Mouse (Mus musculus): ENCODE measurements around the gene Ahcyl1. TPM values are rescaled to one million over a fixed set of nuclear protein-coding genes. Genes with fewer than 3 reads are reported as not detected.

The Ahcyl1 gene
- polyA plus RNA-seq, 1 experiment from 2014 or later: 103 TPM

DNA sequence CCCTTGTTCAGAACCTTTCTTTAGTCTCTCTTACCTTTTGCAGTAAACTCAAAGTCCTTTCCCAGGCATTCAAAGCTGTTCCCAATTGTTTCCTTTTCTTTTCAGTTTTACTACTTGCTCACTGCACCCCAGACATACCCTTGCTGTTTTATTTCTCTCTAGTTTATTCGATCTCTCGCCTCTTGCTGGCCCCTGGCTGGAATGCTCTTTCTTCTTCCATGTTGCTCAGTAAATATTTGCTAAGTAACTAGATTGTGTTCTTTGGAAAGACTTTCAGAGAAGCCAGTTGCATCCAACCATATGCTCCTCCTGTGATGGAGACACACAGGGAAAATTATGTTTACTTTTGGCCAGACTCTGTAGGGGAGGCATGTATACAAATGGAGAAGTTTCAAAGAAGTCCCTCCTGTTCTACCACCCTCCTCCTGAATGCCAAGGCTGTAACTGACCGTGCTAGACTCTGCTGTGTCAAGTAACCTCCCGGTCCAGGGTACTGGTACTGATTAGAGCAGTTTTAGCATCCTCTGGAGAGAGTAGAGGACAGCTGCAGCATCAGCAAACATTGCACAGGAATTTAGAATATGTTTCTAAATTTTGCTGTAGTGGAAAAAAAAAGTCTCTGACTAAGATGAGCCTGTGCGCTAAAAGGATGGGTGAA is 18.0 kb upstream of the Ahcyl1 start:
- ATAC-seq (ENCODE audit: insufficient number of reproducible peaks, insufficient read depth, low FRiP score, low read depth): no peak
- no peak overlapping the region for H3K4me2 ChIP-seq (replicated peaks; ENCODE audit: low read depth, low read length)
- peak overlapping the region; percentile 46; the same call in 1 of the 2 replicates for H3K27ac ChIP-seq (ENCODE audit: low read length)
- H3K9me3 ChIP-seq (ENCODE audit: control insufficient read depth, low read depth, low read length): no peaks in the 10 kb centered on the region
- H3K9ac ChIP-seq (replicated peaks; ENCODE audit: low read depth, low read length): no peak overlapping the region
- peaks cover 7% of the 10 kb centered on the region for H3K4me1 ChIP-seq (ENCODE audit: control insufficient read depth, insufficient read depth, low read length)
- no peaks in the 10 kb centered on the region for H3K27me3 ChIP-seq (ENCODE audit: control insufficient read depth, insufficient read depth, low read length)
- 26% methylated on average over 5 of the region's 5 CpGs for WGBS
- no peak overlapping the region for H3K4me3 ChIP-seq (ENCODE audit: low read depth, low read length)
- H3K36me3 ChIP-seq (ENCODE audit: control insufficient read depth, insufficient read depth, low read length): no peaks in the 10 kb centered on the region

GRCm38 (mm10) chr3:107712081-107712480 is 15.7 kb upstream of the Ahcyl1 start:
- Histone ChIP-seq H3K27ac (ENCODE audit: low read length) (no peak overlapping the region), H3K4me1 (ENCODE audit: control insufficient read depth, insufficient read depth, low read length) (peaks cover 7% of the 10 kb centered on the region), H3K36me3 (ENCODE audit: control insufficient read depth, insufficient read depth, low read length) (no peaks in the 10 kb centered on the region), H3K9me3 (ENCODE audit: control insufficient read depth, low read depth, low read length) (no peaks in the 10 kb centered on the region), H3K27me3 (ENCODE audit: control insufficient read depth, insufficient read depth, low read length) (no peaks in the 10 kb centered on the region), H3K4me3 (ENCODE audit: low read depth, low read length) (no peak overlapping the region), H3K9ac (replicated peaks; ENCODE audit: low read depth, low read length) (no peak overlapping the region), H3K4me2 (replicated peaks; ENCODE audit: low read depth, low read length) (no peak overlapping the region)
- 49% methylated on average over 3 of the region's 3 CpGs for WGBS
- no peak for ATAC-seq (ENCODE audit: insufficient number of reproducible peaks, insufficient read depth, low FRiP score, low read depth)

GRCm38 (mm10) chr3:107709156-107709555 is 12.8 kb upstream of the Ahcyl1 start:
- ATAC-seq (ENCODE audit: insufficient number of reproducible peaks, insufficient read depth, low FRiP score, low read depth): no peak
- 63% methylated on average over 3 of the region's 3 CpGs for WGBS
- no peaks in the 10 kb centered on the region for H3K36me3 ChIP-seq (ENCODE audit: control insufficient read depth, insufficient read depth, low read length)
- no peak overlapping the region for H3K4me3 ChIP-seq (ENCODE audit: low read depth, low read length)
- no peaks in the 10 kb centered on the region for H3K9me3 ChIP-seq (ENCODE audit: control insufficient read depth, low read depth, low read length)
- no peak overlapping the region for H3K4me2 ChIP-seq (replicated peaks; ENCODE audit: low read depth, low read length)
- H3K4me1 ChIP-seq (ENCODE audit: control insufficient read depth, insufficient read depth, low read length): peaks cover 1% of the 10 kb centered on the region; the same call in 1 of the 2 replicates
- no peak overlapping the region for H3K27ac ChIP-seq (ENCODE audit: low read length)
- no peak overlapping the region for H3K9ac ChIP-seq (replicated peaks; ENCODE audit: low read depth, low read length)
- H3K27me3 ChIP-seq (ENCODE audit: control insufficient read depth, insufficient read depth, low read length): no peaks in the 10 kb centered on the region

- no peak overlapping the region for H3K4me2 ChIP-seq (replicated peaks; ENCODE audit: low read depth, low read length)
- H3K4me3 ChIP-seq (ENCODE audit: low read depth, low read length): no peak overlapping the region
- H3K36me3 ChIP-seq (ENCODE audit: control insufficient read depth, insufficient read depth, low read length): no peaks in the 10 kb centered on the region
- H3K9me3 ChIP-seq (ENCODE audit: control insufficient read depth, low read depth, low read length): no peaks in the 10 kb centered on the region
- no peak for ATAC-seq (ENCODE audit: insufficient number of reproducible peaks, insufficient read depth, low FRiP score, low read depth)
- H3K27me3 ChIP-seq (ENCODE audit: control insufficient read depth, insufficient read depth, low read length): no peaks in the 10 kb centered on the region
- H3K9ac ChIP-seq (replicated peaks; ENCODE audit: low read depth, low read length): no peak overlapping the region
- 53% methylated on average over 4 of the region's 4 CpGs for WGBS
- no peaks in the 10 kb centered on the region for H3K4me1 ChIP-seq (ENCODE audit: control insufficient read depth, insufficient read depth, low read length)
- no peak overlapping the region for H3K27ac ChIP-seq (ENCODE audit: low read length)
These were observed 10.9 kb upstream of the Ahcyl1 start for GRCm38 (mm10) chr3:107707239-107707638.

DNA sequence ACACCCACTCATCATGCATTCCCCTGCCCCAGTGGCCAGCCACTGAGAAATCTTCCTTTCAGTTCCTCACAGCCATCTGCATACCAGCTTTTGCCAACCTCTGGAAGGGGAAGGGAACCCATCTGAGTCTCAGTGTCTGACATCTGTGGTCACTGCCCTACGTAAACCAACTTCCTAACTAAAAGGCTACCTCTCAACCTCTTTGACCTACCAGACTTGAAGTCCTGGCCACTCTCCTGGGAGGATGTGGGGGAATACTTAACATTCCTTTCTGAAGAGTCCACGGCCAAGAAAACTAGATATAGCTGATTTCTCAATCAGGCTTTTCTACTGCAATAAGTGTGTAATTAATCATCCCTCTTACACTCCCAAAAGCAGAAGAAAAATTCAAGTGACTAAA is 9.8 kb upstream of the Ahcyl1 start:
- no peak for ATAC-seq (ENCODE audit: insufficient number of reproducible peaks, insufficient read depth, low FRiP score, low read depth)
- 18% methylated on average over 2 of the region's 2 CpGs for WGBS
- no peaks in the 10 kb centered on the region for H3K4me1 ChIP-seq (ENCODE audit: control insufficient read depth, insufficient read depth, low read length)

DNA sequence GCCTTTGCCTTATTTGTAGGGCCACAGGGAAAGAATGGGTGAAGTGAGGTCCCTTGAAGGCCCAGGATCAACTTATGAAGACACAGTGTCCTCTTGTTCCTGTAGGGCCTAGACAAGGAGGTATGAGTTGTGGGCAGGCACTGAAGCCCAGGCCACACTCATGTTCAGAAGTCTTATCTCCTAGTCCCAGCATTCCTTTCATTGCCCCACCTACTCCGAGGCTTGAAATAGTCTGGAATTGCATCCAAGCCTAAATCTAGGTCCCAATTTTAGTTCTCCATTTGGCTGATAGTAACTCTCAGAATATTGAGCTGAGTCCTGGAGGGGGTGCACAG is 8.0 kb upstream of the Ahcyl1 start:
- H3K4me1 ChIP-seq (ENCODE audit: control insufficient read depth, insufficient read depth, low read length): no peaks in the 10 kb centered on the region
- WGBS: 80% methylated on average over 1 of the region's 1 CpGs
- no peak overlapping the region for H3K27ac ChIP-seq (ENCODE audit: low read length)
- H3K36me3 ChIP-seq (ENCODE audit: control insufficient read depth, insufficient read depth, low read length): no peaks in the 10 kb centered on the region
- no peak for ATAC-seq (ENCODE audit: insufficient number of reproducible peaks, insufficient read depth, low FRiP score, low read depth)
- H3K27me3 ChIP-seq (ENCODE audit: control insufficient read depth, insufficient read depth, low read length): no peaks in the 10 kb centered on the region
- H3K4me3 ChIP-seq (ENCODE audit: low read depth, low read length): no peak overlapping the region
- no peak overlapping the region for H3K4me2 ChIP-seq (replicated peaks; ENCODE audit: low read depth, low read length)
- H3K9ac ChIP-seq (replicated peaks; ENCODE audit: low read depth, low read length): no peak overlapping the region
- no peaks in the 10 kb centered on the region for H3K9me3 ChIP-seq (ENCODE audit: control insufficient read depth, low read depth, low read length)

More for the DNA sequence above, 9.8 kb upstream of the Ahcyl1 start:
- Histone ChIP-seq H3K9ac (replicated peaks; ENCODE audit: low read depth, low read length) (no peak overlapping the region), H3K9me3 (ENCODE audit: control insufficient read depth, low read depth, low read length) (no peaks in the 10 kb centered on the region), H3K27me3 (ENCODE audit: control insufficient read depth, insufficient read depth, low read length) (no peaks in the 10 kb centered on the region), H3K27ac (ENCODE audit: low read length) (no peak overlapping the region), H3K4me2 (replicated peaks; ENCODE audit: low read depth, low read length) (no peak overlapping the region), H3K36me3 (ENCODE audit: control insufficient read depth, insufficient read depth, low read length) (no peaks in the 10 kb centered on the region), H3K4me3 (ENCODE audit: low read depth, low read length) (no peak overlapping the region)

- Histone ChIP-seq H3K27ac (ENCODE audit: low read length) (no peak overlapping the region), H3K9ac (replicated peaks; ENCODE audit: low read depth, low read length) (no peak overlapping the region), H3K4me1 (ENCODE audit: control insufficient read depth, insufficient read depth, low read length) (no peaks in the 10 kb centered on the region), H3K27me3 (ENCODE audit: control insufficient read depth, insufficient read depth, low read length) (no peaks in the 10 kb centered on the region), H3K4me3 (ENCODE audit: low read depth, low read length) (no peak overlapping the region), H3K4me2 (replicated peaks; ENCODE audit: low read depth, low read length) (no peak overlapping the region), H3K36me3 (ENCODE audit: control insufficient read depth, insufficient read depth, low read length) (no peaks in the 10 kb centered on the region), H3K9me3 (ENCODE audit: control insufficient read depth, low read depth, low read length) (no peaks in the 10 kb centered on the region)
- no peak for ATAC-seq (ENCODE audit: insufficient number of reproducible peaks, insufficient read depth, low FRiP score, low read depth)
- 81% methylated on average over 7 of the region's 7 CpGs for WGBS
These were observed 7.5 kb upstream of the Ahcyl1 start for GRCm38 (mm10) chr3:107703675-107704370.

- no peak overlapping the region for H3K4me2 ChIP-seq (replicated peaks; ENCODE audit: low read depth, low read length)
- no peak overlapping the region for H3K27ac ChIP-seq (ENCODE audit: low read length)
- 79% methylated on average over 1 of the region's 1 CpGs for WGBS
- no peaks in the 10 kb centered on the region for H3K9me3 ChIP-seq (ENCODE audit: control insufficient read depth, low read depth, low read length)
- H3K4me3 ChIP-seq (ENCODE audit: low read depth, low read length): no peak overlapping the region
- no peaks in the 10 kb centered on the region for H3K36me3 ChIP-seq (ENCODE audit: control insufficient read depth, insufficient read depth, low read length)
- no peaks in the 10 kb centered on the region for H3K4me1 ChIP-seq (ENCODE audit: control insufficient read depth, insufficient read depth, low read length)
- ATAC-seq (ENCODE audit: insufficient number of reproducible peaks, insufficient read depth, low FRiP score, low read depth): no peak
- no peak overlapping the region for H3K9ac ChIP-seq (replicated peaks; ENCODE audit: low read depth, low read length)
- no peaks in the 10 kb centered on the region for H3K27me3 ChIP-seq (ENCODE audit: control insufficient read depth, insufficient read depth, low read length)
These were observed 5.5 kb upstream of the Ahcyl1 start for GRCm38 (mm10) chr3:107701767-107702394.
